Mouse (Mus musculus) C2C12 (cell line): ENCODE data around the gene Dnajc5. TPM values are rescaled to one million over a fixed set of nuclear protein-coding genes. Genes with fewer than 3 reads are reported as not detected.

ENCODE experiments used
- H3K27me3 ChIP-seq: one replicate; pipeline ENCODE4 v1.6.1; 2011; ENCODE audit not compliant: control insufficient read depth, insufficient read depth, insufficient read length
- H3K36me3 ChIP-seq: one replicate; pipeline ENCODE4 v1.6.1; 2011; ENCODE audit not compliant: control insufficient read depth, insufficient read depth
- H3K4me3 ChIP-seq: one replicate; pipeline ENCODE4 v1.5.1; 2011; ENCODE audit warnings: mild to moderate bottlenecking, control low read depth; ENCODE audit not compliant: poor library complexity, insufficient read depth, severe bottlenecking
- H3K79me2 ChIP-seq: one replicate; pipeline ENCODE4 v1.6.1; 2011; ENCODE audit not compliant: control insufficient read depth, insufficient read depth
- H3K79me3 ChIP-seq: one replicate; pipeline ENCODE4 v1.6.1; 2011; ENCODE audit warnings: low read depth, control low read depth
- H3ac ChIP-seq: one replicate; pipeline ENCODE3; 2011; ENCODE audit warnings: low read depth; ENCODE audit not compliant: control insufficient read depth, insufficient read length
- CEBPB ChIP-seq: IDR thresholded peaks from one replicate; pipeline ENCODE4 v1.6.1; 2011; ENCODE audit warnings: low read depth, mild to moderate bottlenecking, control low read depth, moderate library complexity
- CTCF ChIP-seq: IDR thresholded peaks from one replicate; pipeline ENCODE4 v1.5.1; 2011; ENCODE audit not compliant: control insufficient read depth, insufficient read depth, insufficient read length
- FOSL1 ChIP-seq: IDR thresholded peaks from one replicate; pipeline ENCODE4 v1.8.0; 2011; ENCODE audit warnings: mild to moderate bottlenecking, low read length; ENCODE audit not compliant: poor library complexity, insufficient read depth, severe bottlenecking
- MAX ChIP-seq: IDR thresholded peaks from one replicate; pipeline ENCODE4 v1.6.1; 2011; ENCODE audit warnings: mild to moderate bottlenecking, control low read depth
- MYOD1 ChIP-seq: IDR thresholded peaks from one replicate; pipeline ENCODE4 v1.6.1; 2011; ENCODE audit warnings: low read depth; ENCODE audit not compliant: control insufficient read depth, insufficient read length
- MYOG ChIP-seq: IDR thresholded peaks from one replicate; pipeline ENCODE4 v1.6.1; 2011; ENCODE audit not compliant: control insufficient read depth, insufficient read length; ENCODE audit errors: extremely low read depth
- USF1 ChIP-seq: IDR thresholded peaks from one replicate; pipeline ENCODE4 v1.6.1; 2011; ENCODE audit warnings: low read depth, mild to moderate bottlenecking, control low read depth, moderate library complexity
- polyA plus RNA-seq: library from polyadenylated mRNA; unstranded; fragments of >200 nt; fragmentation: generic; extraction: Trizol; gene quantifications from one replicate; pipeline ENCODE4 v1.2.1, GENCODE M21; 2012; ENCODE audit warnings: missing spikeins

Gene Dnajc5
- polyA plus RNA-seq, 1 experiment: 34.3 TPM

DNA sequence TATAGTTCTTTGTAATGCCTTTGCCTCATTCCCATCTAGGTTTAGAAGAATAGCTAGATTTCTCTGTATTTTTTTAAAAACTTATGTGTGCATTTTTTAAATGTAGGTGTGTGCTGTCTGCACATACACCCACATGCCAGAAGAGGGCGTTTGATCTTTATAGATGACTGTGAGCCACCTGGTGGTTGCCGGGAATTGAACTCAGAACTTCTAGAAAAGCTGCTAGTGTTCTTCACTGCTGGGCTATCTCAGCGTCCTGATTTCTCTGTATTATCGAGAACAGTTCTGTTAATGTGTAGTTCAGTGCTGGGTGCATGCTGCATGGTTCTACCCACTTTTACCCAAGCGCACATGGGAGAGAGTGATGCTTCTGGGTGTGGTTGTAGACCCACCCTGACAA, 2.5 kb downstream of the Dnajc5 start:
- H3K4me3 ChIP-seq: no peak overlapping the region
- no peak overlapping the region for H3ac ChIP-seq
- TF ChIP-seq MAX (no peak), MYOG (no peak), FOSL1 (no peak), USF1 (no peak), CTCF (no peak), MYOD1 (no peak), CEBPB (no peak)

DNA sequence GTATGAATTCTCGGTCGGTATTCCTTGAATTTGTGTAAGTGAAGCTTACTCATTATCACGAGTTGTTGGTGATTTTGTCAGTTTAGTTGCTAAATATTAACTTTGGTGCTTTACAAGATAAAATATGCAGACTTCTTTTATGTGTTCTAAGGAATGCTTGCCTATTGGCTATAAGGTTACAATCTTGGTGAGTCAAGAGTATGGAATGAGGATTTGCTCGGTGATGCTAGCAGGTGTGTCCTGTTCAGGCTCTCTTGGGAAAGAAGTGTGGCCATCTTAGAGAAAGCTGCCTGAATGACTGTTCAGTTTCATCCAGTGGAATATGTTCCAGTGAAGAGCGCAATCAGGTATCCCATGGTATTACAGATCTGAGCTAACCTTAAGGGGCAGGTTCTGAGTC, 5.2 kb downstream of the Dnajc5 start:
- TF ChIP-seq MAX: no peak
- no peak for TF ChIP-seq MYOD1
- TF ChIP-seq CTCF: no peak
- no peak for TF ChIP-seq FOSL1
- no peak for TF ChIP-seq MYOG
- TF ChIP-seq CEBPB: no peak
- TF ChIP-seq USF1: no peak

More for the DNA sequence above, 2.5 kb downstream of the Dnajc5 start:
- Histone ChIP-seq H3K36me3 (peaks cover 41% of the 10 kb centered on the region), H3K27me3 (no peaks in the 10 kb centered on the region), H3K79me2 (peaks cover 80% of the 10 kb centered on the region), H3K79me3 (peaks cover 70% of the 10 kb centered on the region)

DNA sequence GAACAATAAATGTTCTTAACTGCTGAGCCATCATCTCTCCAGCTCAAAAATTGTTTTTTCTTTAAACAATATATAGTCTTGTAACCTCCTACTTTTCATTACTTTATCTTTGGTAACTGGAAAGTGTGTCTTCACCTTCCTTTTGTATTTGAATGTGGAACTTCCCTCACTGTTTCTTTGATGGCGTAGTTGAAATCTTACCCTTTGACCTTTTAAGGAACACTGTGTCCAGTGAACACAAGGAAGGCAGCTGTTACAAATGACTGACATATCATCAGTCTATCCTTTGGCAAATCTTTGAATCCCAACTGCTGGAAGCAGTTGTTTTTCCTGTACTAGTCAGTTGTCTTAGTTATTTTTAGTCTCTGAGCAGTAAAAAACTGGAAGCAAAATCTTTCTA, 8.8 kb downstream of the Dnajc5 start:
- TF ChIP-seq MYOG (no peak), MAX (no peak), CEBPB (no peak), USF1 (no peak), MYOD1 (no peak), FOSL1 (no peak), CTCF (no peak)
- no peak overlapping the region for H3K4me3 ChIP-seq
- no peak overlapping the region for H3ac ChIP-seq
- peaks cover 100% of the 10 kb centered on the region for H3K79me2 ChIP-seq
- H3K36me3 ChIP-seq: peaks cover 66% of the 10 kb centered on the region
- H3K27me3 ChIP-seq: no peaks in the 10 kb centered on the region
- H3K79me3 ChIP-seq: peaks cover 98% of the 10 kb centered on the region

More for the DNA sequence above, 5.2 kb downstream of the Dnajc5 start:
- peaks cover 97% of the 10 kb centered on the region for H3K79me3 ChIP-seq
- H3ac ChIP-seq: no peak overlapping the region
- H3K27me3 ChIP-seq: no peaks in the 10 kb centered on the region
- no peak overlapping the region for H3K4me3 ChIP-seq
- peaks cover 100% of the 10 kb centered on the region for H3K79me2 ChIP-seq
- H3K36me3 ChIP-seq: peaks cover 54% of the 10 kb centered on the region

DNA sequence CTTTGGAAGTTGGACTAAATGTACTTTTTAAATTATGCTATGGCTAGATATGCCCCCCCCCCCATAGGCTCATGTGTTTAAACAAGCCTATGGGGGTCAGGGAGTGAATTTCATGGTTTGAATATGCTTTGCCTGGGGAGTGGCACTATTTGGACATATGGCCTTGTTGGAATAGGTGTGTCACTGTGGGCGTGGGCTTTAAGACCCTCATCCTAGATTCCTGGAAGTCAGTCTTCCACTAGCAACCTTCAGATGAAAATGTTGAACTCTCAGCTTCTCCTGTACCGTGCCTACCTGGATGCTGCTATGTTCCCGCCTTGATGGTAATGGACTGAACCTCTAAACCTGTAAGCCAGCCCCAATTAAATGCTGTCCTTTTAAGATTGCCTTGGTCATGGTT, 12.3 kb downstream of the Dnajc5 start:
- H3K4me3 ChIP-seq: no peak overlapping the region
- TF ChIP-seq FOSL1 (no peak), MYOG (no peak), USF1 (no peak), CTCF (no peak), CEBPB (no peak), MAX (no peak), MYOD1 (no peak)
- no peak overlapping the region for H3ac ChIP-seq
- peaks cover 100% of the 10 kb centered on the region for H3K79me2 ChIP-seq
- peaks cover 92% of the 10 kb centered on the region for H3K79me3 ChIP-seq
- peaks cover 54% of the 10 kb centered on the region for H3K36me3 ChIP-seq
- H3K27me3 ChIP-seq: no peaks in the 10 kb centered on the region

DNA sequence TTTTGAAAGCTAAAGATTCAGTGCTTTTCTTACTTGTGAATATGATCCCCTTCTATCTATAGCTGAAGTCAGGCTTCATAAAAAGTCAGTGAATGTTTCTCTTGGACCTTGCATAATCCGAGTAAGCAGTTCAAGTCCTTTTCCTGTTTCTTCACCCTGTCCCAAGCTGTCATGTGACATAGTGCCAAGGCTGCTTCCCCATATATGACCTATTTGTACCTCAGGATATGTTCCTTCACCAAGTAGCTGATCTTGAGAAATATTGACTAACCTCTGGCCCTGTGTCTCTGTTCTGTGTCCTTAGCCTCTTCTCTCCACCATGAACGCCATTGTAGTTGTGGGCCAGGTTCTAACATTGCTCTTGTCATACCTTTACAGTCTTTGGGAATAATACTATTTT, 16.1 kb downstream of the Dnajc5 start:
- no peaks in the 10 kb centered on the region for H3K27me3 ChIP-seq
- H3K36me3 ChIP-seq: peaks cover 36% of the 10 kb centered on the region
- H3K4me3 ChIP-seq: no peak overlapping the region
- TF ChIP-seq CEBPB (no peak), MYOD1 (no peak), MAX (no peak), USF1 (no peak), CTCF (no peak), FOSL1 (no peak), MYOG (no peak)
- H3ac ChIP-seq: no peak overlapping the region
- peaks cover 82% of the 10 kb centered on the region for H3K79me3 ChIP-seq
- peaks cover 100% of the 10 kb centered on the region for H3K79me2 ChIP-seq
